Mouse (Mus musculus) activated CD4-positive, CD25-positive, alpha-beta regulatory T cell, adult 4 months (primary cell): ENCODE measurements at regions not wholly inside any gene's neighbourhood (a gene's known extent, or its start where the extent isn't known, plus 50 kb on each side); places are given as distances from the start of the nearest gene placed in this dataset.

ENCODE experiments used
- ATAC-seq: one replicate; pipeline ENCODE4 v1.8.0; 2017

GRCm38 (mm10) chr3:78901016-78901837, 385.1 kb downstream of the Rapgef2 start:
- no peak for ATAC-seq

- no peak for ATAC-seq
These were observed 386.7 kb downstream of the Rapgef2 start for GRCm38 (mm10) chr3:78899446-78900230.

GRCm38 (mm10) chr3:78889326-78889725, 397.0 kb downstream of the Rapgef2 start:
- ATAC-seq, result no peak

- no peak for ATAC-seq
These were observed 401.6 kb downstream of the Rapgef2 start for GRCm38 (mm10) chr3:78884715-78885114.

GRCm38 (mm10) chr3:78884029-78884428, 402.3 kb downstream of the Rapgef2 start:
- ATAC-seq, result no peak

- no peak for ATAC-seq
These were observed 406.2 kb downstream of the Rapgef2 start for GRCm38 (mm10) chr3:78880072-78880471.

- no peak for ATAC-seq
These were observed 409.0 kb downstream of the Rapgef2 start for GRCm38 (mm10) chr3:78877323-78877722.

GRCm38 (mm10) chr3:78866896-78867295, 419.4 kb downstream of the Rapgef2 start:
- ATAC-seq, result no peak

GRCm38 (mm10) chr3:78866083-78866726, 420.1 kb downstream of the Rapgef2 start:
- no peak for ATAC-seq

GRCm38 (mm10) chr3:78863005-78863404, 423.3 kb downstream of the Rapgef2 start:
- no peak for ATAC-seq

GRCm38 (mm10) chr3:78846617-78847318, 439.5 kb downstream of the Rapgef2 start:
- ATAC-seq, result no peak

- no peak for ATAC-seq
These were observed 445.1 kb downstream of the Rapgef2 start for GRCm38 (mm10) chr3:78841173-78841572.

GRCm38 (mm10) chr3:78836824-78837223, 449.5 kb downstream of the Rapgef2 start:
- ATAC-seq, result no peak

- no peak for ATAC-seq
These were observed 460.8 kb downstream of the Rapgef2 start for GRCm38 (mm10) chr3:78825505-78825904.

GRCm38 (mm10) chr3:78812425-78812824, 473.9 kb downstream of the Rapgef2 start:
- ATAC-seq, result no peak

- ATAC-seq, result no peak
These were observed 475.7 kb downstream of the Rapgef2 start for GRCm38 (mm10) chr3:78810431-78811152.

- no peak for ATAC-seq
These were observed 483.1 kb downstream of the Rapgef2 start for GRCm38 (mm10) chr3:78803176-78803575.

- ATAC-seq, result no peak
These were observed 490.3 kb downstream of the Rapgef2 start for GRCm38 (mm10) chr3:78795951-78796455.

GRCm38 (mm10) chr3:78792440-78793057, 493.8 kb downstream of the Rapgef2 start:
- no peak for ATAC-seq

- ATAC-seq, result no peak
These were observed 503.6 kb downstream of the Rapgef2 start for GRCm38 (mm10) chr3:78782766-78783165.
